Mouse (Mus musculus): ENCODE measurements at regions not wholly inside any gene's neighbourhood (a gene's known extent, or its start where the extent isn't known, plus 50 kb on each side); places are given as distances from the start of the nearest gene placed in this dataset.

DNA sequence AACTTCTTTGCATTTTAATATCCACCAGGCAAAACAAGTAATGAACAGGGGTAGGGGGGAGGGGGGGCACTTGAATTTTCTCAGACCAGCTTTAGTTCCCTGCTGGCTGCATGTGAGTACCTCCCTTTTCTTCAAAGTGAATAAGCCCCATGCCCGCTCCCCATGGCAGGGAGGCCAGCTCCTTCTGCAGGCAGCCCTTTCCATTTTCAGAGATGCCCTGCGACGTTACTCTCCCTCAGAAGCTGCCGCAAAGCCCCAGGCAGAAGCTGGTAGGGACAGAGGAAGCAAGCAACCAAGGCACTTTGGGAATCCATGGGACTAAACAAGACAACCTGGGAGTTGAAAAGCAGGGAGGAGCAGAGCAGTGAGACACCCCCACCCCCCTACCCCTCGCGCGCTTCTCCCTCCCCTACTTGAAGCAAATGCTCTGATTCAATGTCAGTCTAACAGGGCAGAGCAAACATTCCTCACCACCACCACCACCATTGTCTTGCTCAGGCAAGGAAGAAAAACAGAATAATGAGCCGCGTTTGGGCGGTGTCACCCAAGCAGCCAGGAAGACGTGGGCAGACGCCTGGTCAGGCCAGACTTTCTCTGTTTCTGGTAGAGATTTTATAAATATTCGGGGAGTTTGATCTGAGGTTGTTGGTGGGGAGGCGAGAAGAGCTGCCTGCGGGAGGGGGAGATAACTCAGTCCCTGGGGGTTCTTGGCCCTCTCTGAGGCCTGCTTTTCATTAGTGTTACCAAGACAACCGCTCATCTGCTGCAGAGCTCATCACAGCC is 187.7 kb downstream of the Zfp36l1 start:
- no peak for ATAC-seq (replicated peaks; ENCODE audit: low FRiP score, poor library complexity, severe bottlenecking)

DNA sequence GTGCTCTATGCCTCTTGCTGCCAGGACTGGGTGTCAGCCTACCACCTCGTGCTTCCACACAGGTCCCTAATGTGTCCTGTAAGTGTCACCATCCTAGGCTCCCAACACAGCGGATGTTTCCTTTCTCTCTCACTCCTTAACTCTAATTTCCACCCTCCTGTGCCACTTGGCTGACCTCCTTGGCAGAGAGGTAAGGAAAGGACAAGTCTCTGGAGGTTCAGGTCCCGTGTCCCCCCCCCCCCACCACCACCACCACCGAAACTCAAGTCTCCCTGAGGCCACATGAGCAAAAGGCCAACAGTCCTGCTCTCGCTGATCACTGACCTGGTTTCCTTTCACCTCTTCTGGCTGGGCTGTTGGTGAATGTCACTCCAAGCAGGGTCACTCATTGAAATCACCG is 189.0 kb downstream of the Zfp36l1 start:
- ATAC-seq (replicated peaks; ENCODE audit: low FRiP score, poor library complexity, severe bottlenecking), result no peak

DNA sequence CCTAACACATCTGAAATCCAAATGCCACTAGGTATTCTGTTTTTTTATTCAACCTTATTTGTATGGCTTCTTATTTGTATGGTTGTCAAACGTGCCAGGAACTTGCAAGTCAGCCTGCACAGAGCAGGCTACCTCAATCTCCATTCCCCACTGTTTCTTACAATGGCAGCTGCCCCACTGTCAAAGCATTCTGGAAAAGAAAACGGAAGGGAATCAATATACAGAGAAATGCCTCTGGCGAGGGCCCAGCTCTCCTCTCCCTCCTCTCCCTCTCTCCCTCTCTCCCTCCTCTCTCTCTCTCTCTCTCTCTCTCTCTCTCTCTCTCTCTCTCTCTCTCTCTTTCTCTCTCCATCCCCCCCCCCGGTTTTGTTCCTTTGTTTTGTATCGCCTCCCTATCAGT is 191.0 kb downstream of the Zfp36l1 start:
- no peak for ATAC-seq (replicated peaks; ENCODE audit: low FRiP score, poor library complexity, severe bottlenecking)

GRCm38 (mm10) chr12:79918983-79919382 is 193.8 kb downstream of the Zfp36l1 start:
- no peak for ATAC-seq (replicated peaks; ENCODE audit: low FRiP score, poor library complexity, severe bottlenecking)

DNA sequence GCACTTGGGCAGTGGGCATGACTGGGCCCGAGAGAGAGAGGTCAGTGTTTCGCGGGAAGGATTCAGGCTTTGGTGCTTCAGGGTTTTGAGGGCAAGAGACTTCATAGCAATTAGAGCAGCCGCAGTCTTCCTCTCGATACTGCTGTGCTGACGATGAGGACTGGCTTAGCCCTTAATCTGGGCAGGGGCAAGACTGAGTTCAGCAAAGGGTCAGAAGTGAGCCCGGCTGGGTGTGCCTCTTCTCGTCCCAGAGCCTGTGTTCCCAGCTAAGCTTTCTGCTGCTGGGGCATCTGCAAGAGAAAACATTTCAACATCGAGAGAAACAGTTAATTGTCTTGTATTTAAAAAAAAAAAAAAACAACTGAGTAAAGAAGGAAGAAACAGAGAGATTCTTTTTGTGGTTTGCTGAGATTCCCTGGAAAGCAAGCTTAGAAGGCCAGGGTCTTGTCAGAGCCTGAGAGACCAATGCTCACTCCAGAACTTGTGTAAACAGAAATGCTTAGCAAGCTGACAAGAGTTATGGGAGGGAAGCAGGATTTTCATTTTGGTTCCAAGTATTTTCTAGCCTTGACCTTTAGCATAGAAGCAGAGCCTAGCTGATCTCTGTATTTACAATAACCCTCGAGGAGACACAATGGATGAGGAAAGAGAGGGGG is 195.1 kb downstream of the Zfp36l1 start:
- no peak for ATAC-seq (replicated peaks; ENCODE audit: low FRiP score, poor library complexity, severe bottlenecking)

- no peak for ATAC-seq (replicated peaks; ENCODE audit: low FRiP score, poor library complexity, severe bottlenecking)
Observed at GRCm38 (mm10) chr12:79916896-79917633, 195.7 kb downstream of the Zfp36l1 start.

- ATAC-seq (replicated peaks; ENCODE audit: low FRiP score, poor library complexity, severe bottlenecking), result no peak
Observed at GRCm38 (mm10) chr12:79913898-79914297, 198.9 kb downstream of the Zfp36l1 start.

DNA sequence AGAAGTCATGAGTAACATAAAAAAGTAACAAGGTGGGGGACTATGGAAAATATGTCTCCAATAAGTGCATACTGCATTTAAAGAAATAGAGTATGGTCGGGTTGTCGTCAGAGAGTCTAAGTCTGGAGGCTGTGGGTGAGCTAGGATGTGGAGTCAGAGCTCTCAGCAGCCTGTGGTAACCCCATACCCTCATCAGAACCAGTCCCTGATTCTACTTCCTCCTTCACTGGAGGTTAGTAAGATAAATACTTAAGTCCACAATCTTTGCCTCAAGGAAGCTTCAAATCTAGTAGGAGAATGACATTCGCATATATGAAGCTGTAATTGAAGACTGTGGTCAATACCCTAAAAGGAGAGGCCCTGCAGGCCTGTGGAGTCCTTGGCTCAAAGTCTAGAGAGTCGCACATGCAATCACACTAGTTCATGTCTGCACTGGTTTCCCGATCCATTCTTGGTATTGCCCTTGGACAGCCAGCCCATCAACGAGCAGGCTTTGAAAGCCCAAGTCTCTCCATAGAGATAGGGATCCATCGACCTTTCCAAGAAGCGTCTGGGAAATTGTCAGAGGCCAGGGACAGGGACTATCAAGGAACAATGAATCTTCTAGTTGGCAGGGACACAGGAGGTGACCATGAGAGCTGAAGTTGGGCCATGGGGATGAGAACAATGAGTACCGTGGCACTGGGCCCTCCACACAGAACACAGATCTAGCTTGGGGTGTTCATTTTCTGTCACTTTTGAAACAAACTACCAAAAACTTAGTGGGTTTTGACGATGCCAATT is 200.3 kb downstream of the Zfp36l1 start:
- ATAC-seq (replicated peaks; ENCODE audit: low FRiP score, poor library complexity, severe bottlenecking), result no peak

GRCm38 (mm10) chr12:79910884-79911759 is 201.7 kb downstream of the Zfp36l1 start:
- ATAC-seq (replicated peaks; ENCODE audit: low FRiP score, poor library complexity, severe bottlenecking), result no peak

DNA sequence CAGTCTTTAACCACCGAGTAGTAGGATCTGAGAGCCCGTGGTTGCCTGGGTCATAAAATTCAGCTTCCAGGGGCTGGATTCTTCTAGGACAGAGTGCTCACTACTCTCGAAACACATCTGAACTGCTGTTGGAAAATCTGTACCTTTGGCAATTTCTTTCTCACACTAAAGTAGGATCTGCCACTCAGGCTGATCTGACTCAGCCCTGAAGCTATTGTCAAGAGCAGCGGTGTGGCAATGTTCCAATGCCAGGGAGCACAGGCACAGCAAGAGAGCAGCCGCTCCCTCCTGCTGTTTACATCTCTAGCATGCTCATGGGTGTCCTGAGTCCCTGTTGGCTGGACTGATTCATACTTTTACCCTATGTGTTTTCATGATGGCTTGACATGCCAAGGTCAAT is 205.2 kb downstream of the Zfp36l1 start:
- ATAC-seq (replicated peaks; ENCODE audit: low FRiP score, poor library complexity, severe bottlenecking), result no peak

DNA sequence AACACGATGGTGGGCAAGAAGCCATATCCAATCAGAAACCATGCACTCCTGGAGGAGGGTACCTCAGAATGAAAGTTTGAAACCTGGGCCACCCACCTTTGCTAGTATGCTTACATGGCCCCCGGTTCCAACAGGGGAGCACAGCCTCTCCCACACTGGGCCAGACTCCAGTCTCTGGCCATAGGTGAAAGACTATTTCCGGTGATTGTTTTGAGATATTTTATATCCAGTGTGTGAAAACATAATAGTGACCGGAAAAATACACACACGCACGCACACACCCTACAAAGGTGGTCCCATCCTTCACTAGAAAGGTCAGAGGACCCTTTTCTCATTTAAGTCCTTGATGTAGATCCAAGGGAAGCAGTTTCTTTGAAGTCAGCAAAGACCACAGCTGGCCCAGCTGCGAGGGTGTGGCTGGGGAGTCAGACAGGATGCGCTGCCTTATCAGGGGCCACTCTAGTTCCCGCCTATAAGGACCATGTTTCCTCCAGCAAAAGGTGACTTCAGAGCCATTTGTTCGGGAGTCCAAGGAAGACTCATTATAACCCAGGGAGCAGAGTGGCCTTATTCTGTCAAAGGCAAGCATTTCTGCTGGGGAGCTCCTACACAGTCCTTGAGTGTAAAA is 206.0 kb downstream of the Zfp36l1 start:
- ATAC-seq (replicated peaks; ENCODE audit: low FRiP score, poor library complexity, severe bottlenecking), result no peak; the same call in 1 of the 2 replicates

- ATAC-seq (replicated peaks; ENCODE audit: low FRiP score, poor library complexity, severe bottlenecking), result no peak
Observed at GRCm38 (mm10) chr12:79905828-79906737, 206.7 kb downstream of the Zfp36l1 start.

DNA sequence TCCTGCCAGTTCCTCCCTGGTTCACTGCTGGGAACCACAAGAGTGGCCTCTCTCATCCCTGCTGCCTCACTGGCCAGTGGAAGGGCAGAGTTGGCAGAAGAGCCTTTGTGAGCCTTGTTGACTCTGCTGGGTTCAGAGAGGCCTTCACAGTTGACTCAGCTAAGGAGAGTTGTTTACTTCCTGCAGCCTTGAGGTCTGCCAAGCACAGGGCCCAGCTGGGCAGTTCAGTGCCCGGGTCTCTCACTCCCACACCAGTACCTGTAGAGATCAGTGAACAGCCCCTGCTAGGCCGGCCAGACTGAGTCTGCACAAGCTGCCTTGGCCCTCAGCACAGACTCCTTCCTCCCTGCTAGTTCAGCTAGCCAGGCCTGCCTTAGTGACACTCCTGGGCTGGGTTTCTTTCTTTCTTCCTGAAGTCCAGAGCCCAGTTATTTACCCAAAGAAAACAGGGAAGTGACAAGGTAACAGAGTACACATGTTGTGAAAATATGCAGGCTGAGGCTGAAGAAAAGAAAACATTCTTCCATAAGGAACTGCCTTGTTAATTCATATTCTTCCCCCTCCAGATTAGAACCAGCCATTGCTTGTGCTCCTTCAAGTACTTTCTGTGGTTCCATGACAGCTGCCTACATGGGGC is 207.8 kb downstream of the Zfp36l1 start:
- no peak for ATAC-seq (replicated peaks; ENCODE audit: low FRiP score, poor library complexity, severe bottlenecking)

GRCm38 (mm10) chr12:79902761-79903160 is 210.1 kb downstream of the Zfp36l1 start:
- no peak for ATAC-seq (replicated peaks; ENCODE audit: low FRiP score, poor library complexity, severe bottlenecking)

- ATAC-seq (replicated peaks; ENCODE audit: low FRiP score, poor library complexity, severe bottlenecking), result no peak
Observed at GRCm38 (mm10) chr12:79902163-79902562, 210.7 kb downstream of the Zfp36l1 start.

GRCm38 (mm10) chr12:79898198-79898930 is 214.4 kb downstream of the Zfp36l1 start:
- ATAC-seq (replicated peaks; ENCODE audit: low FRiP score, poor library complexity, severe bottlenecking), result no peak

DNA sequence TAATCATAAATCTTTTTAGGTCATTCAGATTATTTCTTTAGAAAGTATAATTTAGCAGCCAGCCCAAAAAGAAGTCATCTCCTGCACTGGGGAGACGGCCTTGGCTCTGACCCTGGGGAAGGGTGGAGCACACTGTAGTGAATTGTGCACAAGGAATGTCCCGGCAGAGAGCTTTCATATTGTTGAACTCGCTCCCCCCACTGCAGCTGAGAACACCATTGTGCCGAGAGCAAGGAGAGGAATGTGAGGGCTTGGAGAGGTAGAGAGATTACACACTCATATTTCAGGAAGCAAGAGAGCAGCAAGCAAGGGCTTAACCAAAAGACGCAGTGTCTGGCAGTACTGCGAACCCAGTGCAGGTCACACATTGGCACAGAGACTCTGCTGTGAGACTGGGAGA is 216.8 kb downstream of the Zfp36l1 start:
- ATAC-seq (replicated peaks; ENCODE audit: low FRiP score, poor library complexity, severe bottlenecking), result no peak
